Mouse (Mus musculus) kidney, postnatal 36 days (tissue): ENCODE data around the gene Gm17079.
"Not testable (repeated sequence)": the region's sequence is repeated elsewhere in the genome, so short reads cannot be mapped to it uniquely, and the experiment has no call there.

Source experiments
- DNase-seq, 2 experiments: peaks; one replicate each; pipeline ENCODE4 v3.0.0; 2021 to 2022; ENCODE audit warnings: mixed read lengths in 2 of 2

The Gm17079 gene

DNA sequence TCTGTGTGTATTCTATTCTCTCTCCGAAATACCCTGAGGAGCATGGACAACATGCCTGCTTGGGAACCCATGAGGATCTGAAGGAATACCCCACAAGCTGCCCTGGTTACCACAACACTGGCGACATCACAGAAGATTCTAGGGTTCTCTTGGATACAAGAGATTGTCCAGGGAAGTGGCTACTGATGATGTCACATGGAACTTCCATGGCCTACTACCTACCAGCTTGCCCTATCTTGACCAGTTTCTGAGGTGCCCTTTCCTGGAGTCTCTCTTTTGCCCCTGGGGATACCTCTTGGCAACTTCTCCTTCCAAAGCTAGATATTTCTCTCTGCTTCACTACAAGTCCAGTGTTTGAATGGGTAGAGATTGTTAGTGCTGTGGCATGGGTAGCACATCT is at the start of gene Gm17079:
Gm17079 (minus strand) TSS at position 101 of the 400 bp plus-strand sequence.
- not testable (repeated sequence) for DNase-seq

DNA sequence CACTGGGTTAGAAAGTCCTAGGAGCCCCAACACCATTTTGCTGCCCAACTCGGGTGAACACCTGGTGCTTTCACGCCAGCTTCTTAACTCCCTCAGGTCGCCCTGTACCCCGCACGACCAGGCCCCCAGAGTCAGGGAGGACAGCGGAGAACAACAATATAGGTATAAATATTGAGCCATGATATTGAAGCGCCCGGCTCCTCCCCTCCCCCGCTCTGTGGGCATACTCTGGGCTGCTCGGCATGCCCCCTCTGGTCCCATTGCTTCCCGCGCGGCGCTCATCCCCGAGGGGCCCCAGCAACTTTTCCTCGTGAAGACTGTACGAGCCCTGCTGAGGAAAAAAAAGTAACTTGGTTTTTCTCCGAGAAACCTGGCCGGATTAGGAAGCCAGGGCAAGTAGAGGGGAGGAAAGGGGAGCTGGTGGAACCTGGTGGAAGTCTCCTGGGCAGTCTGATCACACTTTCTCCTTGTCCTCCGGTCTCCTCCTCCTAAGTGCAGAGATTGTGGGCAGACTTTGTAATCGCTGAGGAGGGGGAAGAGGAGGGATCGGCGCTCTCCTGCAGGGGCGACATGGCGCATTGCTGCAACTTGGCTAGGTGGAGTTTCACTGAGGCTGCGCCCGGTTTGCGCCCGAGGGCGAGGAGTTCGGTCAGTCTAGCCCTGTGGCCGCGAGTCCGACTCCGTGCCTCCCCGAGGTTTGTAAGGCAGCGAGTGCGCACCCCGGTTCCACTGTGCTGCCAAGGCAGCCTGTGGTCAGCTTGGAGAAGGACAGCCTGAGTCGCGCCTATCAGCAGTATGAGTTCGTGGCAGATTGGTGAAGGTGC is 45.3 kb upstream of the Gm17079 start:
- DNase-seq, result peak in 1 of 2 experiments; percentile 5

DNA sequence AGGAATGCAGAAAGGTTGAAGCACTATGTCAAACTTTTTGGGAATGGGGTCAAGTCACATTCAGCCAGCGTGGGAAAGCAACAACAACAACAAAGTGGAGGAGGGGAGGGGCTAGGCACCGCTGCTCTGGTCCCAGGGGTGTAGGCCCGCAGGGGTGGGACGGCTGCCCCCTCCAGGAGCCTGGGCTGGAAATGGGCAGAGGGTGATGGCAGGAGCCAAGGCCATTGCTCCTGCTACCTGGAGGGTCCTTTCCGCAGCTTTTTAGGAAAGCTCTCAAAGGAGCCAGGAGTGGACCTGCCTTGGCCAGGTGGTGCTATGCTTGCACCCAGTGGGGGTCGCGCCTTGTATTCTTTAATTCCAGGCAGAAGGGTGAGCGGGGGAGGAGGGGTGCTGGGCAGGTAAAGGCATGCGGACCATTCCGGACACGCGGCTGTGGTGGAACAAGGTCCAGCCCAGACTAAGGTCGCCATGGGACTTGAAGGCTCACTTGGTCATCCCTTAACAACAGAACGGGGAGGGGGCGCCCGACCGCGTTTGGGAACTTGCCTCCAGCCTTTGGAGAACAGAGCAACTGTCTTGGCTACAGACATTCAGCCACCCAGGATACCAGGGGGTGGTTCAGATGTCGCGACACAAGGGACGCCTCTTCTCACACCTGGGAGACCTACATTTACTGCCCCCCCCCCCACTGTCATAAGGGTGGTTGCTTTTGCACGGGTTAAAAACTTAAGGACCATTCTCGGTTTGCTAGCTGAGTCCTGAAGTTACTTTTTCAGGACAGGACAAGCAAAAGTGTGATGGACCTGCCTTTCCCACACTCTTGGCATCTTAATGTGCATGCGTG is 44.1 kb upstream of the Gm17079 start:
- no peak for DNase-seq

- no peak for DNase-seq
Measured at GRCm38 (mm10) chr14:51738411-51739149, 43.3 kb upstream of the Gm17079 start.

DNA sequence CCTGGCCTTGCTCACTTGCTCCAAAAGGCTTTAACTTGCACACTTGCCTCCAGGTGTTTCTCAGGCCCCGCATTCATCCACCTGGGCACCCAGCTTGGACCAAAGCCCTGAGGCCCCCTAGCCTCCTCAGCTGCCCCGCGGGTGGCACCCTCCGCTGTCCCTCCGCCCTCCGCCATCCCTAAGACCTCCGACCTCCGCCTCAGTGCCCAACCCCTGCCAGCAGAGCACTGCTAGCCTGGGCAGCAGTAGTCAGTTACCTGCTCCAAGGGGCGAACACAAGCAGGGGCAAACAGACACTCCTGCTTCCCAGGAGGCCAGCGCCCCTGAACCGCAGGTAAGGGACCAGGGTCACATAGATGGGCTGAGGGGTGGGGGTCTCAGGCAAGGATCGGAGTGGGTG is 42.7 kb upstream of the Gm17079 start:
- no peak for DNase-seq

- DNase-seq, result no peak
Measured at GRCm38 (mm10) chr14:51717083-51717482, 21.8 kb upstream of the Gm17079 start, which contains the start of gene Gm5800. TSS of gene Gm5800 (minus strand) at chr14:51717183.

- DNase-seq, result no peak
Measured at GRCm38 (mm10) chr14:51677269-51677668, 18.0 kb downstream of the Gm17079 start.
